Mouse (Mus musculus) megakaryocyte, embryonic 14.5 days (primary cell): ENCODE data around the gene Tmem136.

Experiments used
- FLI1 ChIP-seq: IDR thresholded peaks from 2 replicates; pipeline ENCODE4 v1.6.1; 2012; ENCODE audit warnings: low read length, inconsistent platforms, mixed read lengths
- GATA1 ChIP-seq: IDR thresholded peaks from 3 replicates; pipeline ENCODE4 v1.6.1; 2012; ENCODE audit warnings: mixed read lengths, low read length, inconsistent platforms, borderline replicate concordance

- TF ChIP-seq GATA1 (no peak), FLI1 (no peak)
These were observed 17.4 kb downstream of the Tmem136 start for GRCm38 (mm10) chr9:43098922-43099321.
